Mouse (Mus musculus) embryonic facial prominence, embryonic 14.5 days (tissue): ENCODE results near the gene Abca6. TPM values are rescaled to one million over a fixed set of nuclear protein-coding genes. Genes with fewer than 3 reads are reported as not detected.

Source experiments
- ATAC-seq: fragments of 200-750 bp; cut with Nextera tagmentation; 2 replicates; pipeline ENCODE4 v1.8.0; 2017; ENCODE audit warnings: low read depth, moderate number of reproducible peaks, moderate TSS enrichment
- DNase-seq: peaks from one replicate; pipeline ENCODE4 v3.0.0-alpha.2; 2015; ENCODE audit warnings: low spot score
- H3K27ac ChIP-seq: fragments of 300-500 bp; sonication (generic); replicated peaks from 2 replicates; pipeline ENCODE4 v1.5.1; 2014; ENCODE audit warnings: low read depth, mild to moderate bottlenecking, low read length, moderate library complexity
- H3K27me3 ChIP-seq: fragments of 300-500 bp; sonication (generic); replicated peaks from 2 replicates; pipeline ENCODE4 v1.6.1; 2014; ENCODE audit warnings: low read length; ENCODE audit not compliant: control insufficient read depth, insufficient read depth
- H3K36me3 ChIP-seq: fragments of 300-500 bp; sonication (generic); 2 replicates; pipeline ENCODE4 v1.6.1; 2014; ENCODE audit warnings: low read length, mixed read lengths; ENCODE audit not compliant: control insufficient read depth, insufficient read depth
- H3K4me1 ChIP-seq: fragments of 300-500 bp; sonication (generic); 2 replicates; pipeline ENCODE4 v1.6.1; 2014; ENCODE audit warnings: antibody characterized with exemption, low read length; ENCODE audit not compliant: control insufficient read depth, insufficient read depth
- H3K4me2 ChIP-seq: fragments of 300-500 bp; sonication (generic); 2 replicates; pipeline ENCODE4 v1.6.1; 2014; ENCODE audit warnings: low read depth, mild to moderate bottlenecking, low read length, moderate library complexity, mixed read lengths
- H3K4me3 ChIP-seq: fragments of 300-500 bp; sonication (generic); 2 replicates; pipeline ENCODE4 v1.5.1; 2014; ENCODE audit warnings: low read depth, mild to moderate bottlenecking, low read length
- H3K9ac ChIP-seq: fragments of 300-500 bp; sonication (generic); 2 replicates; pipeline ENCODE4 v1.6.1; 2014; ENCODE audit warnings: low read depth, mild to moderate bottlenecking, low read length, moderate library complexity, mixed read lengths
- H3K9me3 ChIP-seq: fragments of 300-500 bp; sonication (generic); 2 replicates; pipeline ENCODE4 v1.6.1; 2016; ENCODE audit warnings: low read length; ENCODE audit not compliant: control insufficient read depth
- WGBS: fragments of 180-500 bp; shearing (Covaris S2); extraction: QIAGEN DNeasy Blood & Tissue Kit; methylation state at CpG from one replicate; pipeline ENCODE4 v1.1.7; 2014; 5-methylcytosine and 5-hydroxymethylcytosine counted together
- polyA plus RNA-seq: library from polyadenylated mRNA; unstranded; fragments of >200 nt; fragmentation: Nextera tagmentation; extraction: Ambion mirVana; gene quantifications from 2 replicates; pipeline ENCODE4 v1.2.1, GENCODE M21; 2014

Gene Abca6
- polyA plus RNA-seq = 1.3 and 1.6 TPM in 2 replicates

- DNase-seq (peak; percentile 62), ATAC-seq (no peak)
- H3K4me3 ChIP-seq = peak within 1 kb of the TSS; percentile 28
- H3K4me1 ChIP-seq = no peaks in the 10 kb centered on the region
- H3K27ac ChIP-seq = no peak within 1 kb of the TSS
- H3K4me2 ChIP-seq = peak within 1 kb of the TSS; percentile 51
- 12% methylated on average over 8 of the region's 8 CpGs for WGBS
- H3K9ac ChIP-seq = peak within 1 kb of the TSS; percentile 28; the same call in 1 of the 2 replicates
- no peaks in the 10 kb centered on the region for H3K9me3 ChIP-seq
- no peaks in the 10 kb centered on the region for H3K27me3 ChIP-seq
- no peaks in the 10 kb centered on the region for H3K36me3 ChIP-seq
Measured at GRCm38 (mm10) chr11:110251534-110251933, at the start of gene Abca6. Gene Abca6 (minus strand): TSS chr11:110251776.

GRCm38 (mm10) chr11:110297917-110298533 is 46.4 kb upstream of the Abca6 start:
- WGBS = 79% methylated on average over 13 of the region's 13 CpGs
- H3K4me1 ChIP-seq = no peaks in the 10 kb centered on the region
- no peaks in the 10 kb centered on the region for H3K36me3 ChIP-seq
- DNase-seq (no peak), ATAC-seq (no peak)
- no peak overlapping the region for H3K27ac ChIP-seq
- no peak overlapping the region for H3K4me2 ChIP-seq
- no peaks in the 10 kb centered on the region for H3K27me3 ChIP-seq
- no peaks in the 10 kb centered on the region for H3K9me3 ChIP-seq
- no peak overlapping the region for H3K9ac ChIP-seq
- no peak overlapping the region for H3K4me3 ChIP-seq

- H3K4me1 ChIP-seq = no peaks in the 10 kb centered on the region
- H3K27me3 ChIP-seq = no peaks in the 10 kb centered on the region
- peaks cover 17% of the 10 kb centered on the region for H3K36me3 ChIP-seq
- ATAC-seq = no peak
- H3K9ac ChIP-seq = no peak overlapping the region
- no peak for DNase-seq
- no peak overlapping the region for H3K27ac ChIP-seq
- H3K4me3 ChIP-seq = no peak overlapping the region
- WGBS = 79% methylated on average over 2 of the region's 2 CpGs
- H3K9me3 ChIP-seq = no peaks in the 10 kb centered on the region
- H3K4me2 ChIP-seq = no peak overlapping the region
Measured at GRCm38 (mm10) chr11:110290586-110290985, 39.0 kb upstream of the Abca6 start.

DNA sequence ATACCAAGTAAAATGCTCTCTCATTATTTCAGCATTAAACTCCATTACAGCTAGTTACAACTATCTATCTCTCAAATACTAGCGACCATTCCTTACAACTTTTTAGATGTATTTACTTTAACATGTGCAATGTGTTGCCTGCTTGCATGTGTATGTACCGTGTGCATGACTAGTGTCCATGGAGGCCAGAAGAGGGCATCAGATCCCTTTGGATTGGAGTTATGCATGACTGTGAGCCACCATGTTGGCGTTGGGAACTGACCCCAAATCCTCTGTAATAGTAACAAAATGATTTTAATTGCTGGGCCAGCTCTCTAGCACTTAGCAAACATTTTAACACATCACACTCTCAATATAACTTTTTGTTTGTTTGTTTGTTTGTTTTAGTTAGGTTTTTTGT is 36.8 kb upstream of the Abca6 start:
- Histone ChIP-seq H3K4me2 (no peak overlapping the region), H3K27me3 (no peaks in the 10 kb centered on the region), H3K9ac (no peak overlapping the region), H3K4me1 (no peaks in the 10 kb centered on the region), H3K4me3 (no peak overlapping the region), H3K9me3 (no peaks in the 10 kb centered on the region), H3K27ac (no peak overlapping the region), H3K36me3 (peaks cover 17% of the 10 kb centered on the region)
- ATAC-seq = no peak
- DNase-seq = no peak
- WGBS = 86% methylated on average over 3 of the region's 3 CpGs

- 61% methylated on average over 9 of the region's 9 CpGs for WGBS
- H3K36me3 ChIP-seq = peaks cover 17% of the 10 kb centered on the region
- no peak overlapping the region for H3K4me2 ChIP-seq
- no peak overlapping the region for H3K4me3 ChIP-seq
- H3K4me1 ChIP-seq = no peaks in the 10 kb centered on the region
- H3K9me3 ChIP-seq = no peaks in the 10 kb centered on the region
- H3K27ac ChIP-seq = no peak overlapping the region
- DNase-seq (no peak), ATAC-seq (no peak)
- H3K9ac ChIP-seq = no peak overlapping the region
- H3K27me3 ChIP-seq = no peaks in the 10 kb centered on the region
Measured at GRCm38 (mm10) chr11:110287694-110288093, 36.1 kb upstream of the Abca6 start.

- no peak overlapping the region for H3K9ac ChIP-seq
- no peak overlapping the region for H3K27ac ChIP-seq
- H3K4me1 ChIP-seq = no peaks in the 10 kb centered on the region
- H3K36me3 ChIP-seq = peaks cover 12% of the 10 kb centered on the region
- WGBS = 85% methylated on average over 3 of the region's 3 CpGs
- H3K4me3 ChIP-seq = no peak overlapping the region
- no peaks in the 10 kb centered on the region for H3K9me3 ChIP-seq
- no peak for DNase-seq
- H3K27me3 ChIP-seq = no peaks in the 10 kb centered on the region
- no peak for ATAC-seq
- no peak overlapping the region for H3K4me2 ChIP-seq
Measured at GRCm38 (mm10) chr11:110286331-110286730, 34.8 kb upstream of the Abca6 start.

GRCm38 (mm10) chr11:110284849-110285248 is 33.3 kb upstream of the Abca6 start:
- Histone ChIP-seq H3K36me3 (peaks cover 5% of the 10 kb centered on the region; the same call in 1 of the 2 replicates), H3K4me3 (no peak overlapping the region), H3K9me3 (no peaks in the 10 kb centered on the region), H3K4me2 (no peak overlapping the region), H3K27me3 (no peaks in the 10 kb centered on the region), H3K4me1 (no peaks in the 10 kb centered on the region), H3K27ac (no peak overlapping the region), H3K9ac (no peak overlapping the region)
- DNase-seq (no peak), ATAC-seq (no peak)
- WGBS = 71% methylated on average over 10 of the region's 10 CpGs

DNA sequence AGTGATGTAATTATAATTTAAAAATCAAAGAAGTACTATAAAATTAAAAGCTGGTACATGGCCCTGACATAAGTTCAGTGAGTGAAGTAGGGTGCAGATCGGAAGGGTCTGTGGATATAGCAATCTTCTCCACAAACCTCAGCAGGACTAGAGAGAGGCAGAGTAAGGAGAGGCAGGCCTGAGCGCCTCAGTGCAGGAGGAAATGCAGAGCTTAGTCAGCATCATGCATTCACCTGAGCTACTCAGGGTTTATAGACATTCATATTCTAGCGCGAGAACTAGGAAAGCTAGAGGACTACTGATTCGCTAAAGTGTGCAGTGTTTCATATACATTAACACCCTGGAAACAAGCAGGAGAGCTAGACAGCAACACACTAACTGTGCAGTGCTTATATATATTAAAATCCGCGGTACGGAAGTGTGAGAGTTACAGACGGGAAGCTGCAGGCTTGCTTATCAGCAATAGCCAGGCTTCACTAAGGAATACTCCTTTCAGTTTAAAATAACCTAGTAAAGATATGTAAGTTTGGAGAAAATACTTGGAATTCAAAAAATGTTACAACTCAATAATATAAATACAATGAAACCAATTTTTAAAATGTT is 32.7 kb upstream of the Abca6 start:
- ATAC-seq (no peak), DNase-seq (no peak)
- no peaks in the 10 kb centered on the region for H3K9me3 ChIP-seq
- H3K4me2 ChIP-seq = no peak overlapping the region
- H3K9ac ChIP-seq = no peak overlapping the region
- H3K27me3 ChIP-seq = no peaks in the 10 kb centered on the region
- H3K27ac ChIP-seq = no peak overlapping the region
- WGBS = 82% methylated on average over 9 of the region's 9 CpGs
- peaks cover 5% of the 10 kb centered on the region; the same call in 1 of the 2 replicates for H3K36me3 ChIP-seq
- no peak overlapping the region for H3K4me3 ChIP-seq
- no peaks in the 10 kb centered on the region for H3K4me1 ChIP-seq

DNA sequence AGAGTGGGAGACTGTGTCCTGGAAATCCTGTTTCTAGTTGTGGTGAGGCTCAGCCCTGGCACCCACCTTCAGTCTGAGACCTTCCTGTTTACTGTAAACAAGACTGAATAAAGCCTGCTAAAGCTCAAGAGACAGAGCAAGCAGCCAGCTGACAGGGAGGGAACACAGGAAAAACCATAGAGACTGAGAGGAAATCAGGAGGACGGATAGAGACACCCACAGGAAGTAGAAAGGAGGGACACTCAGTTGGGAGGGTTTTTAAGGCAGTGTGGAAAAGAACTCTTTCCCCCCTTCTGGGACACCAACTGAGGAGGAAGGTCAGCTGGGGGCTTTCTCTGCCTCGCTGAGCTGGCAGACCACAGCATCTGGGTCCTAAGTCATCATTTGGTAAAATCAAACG is 23.2 kb upstream of the Abca6 start:
- no peaks in the 10 kb centered on the region for H3K9me3 ChIP-seq
- ATAC-seq (no peak), DNase-seq (no peak)
- H3K36me3 ChIP-seq = peaks cover 7% of the 10 kb centered on the region; the same call in 1 of the 2 replicates
- no peak overlapping the region for H3K4me3 ChIP-seq
- H3K27me3 ChIP-seq = no peaks in the 10 kb centered on the region
- H3K4me2 ChIP-seq = no peak overlapping the region
- H3K27ac ChIP-seq = no peak overlapping the region
- no peaks in the 10 kb centered on the region for H3K4me1 ChIP-seq
- 63% methylated on average over 3 of the region's 3 CpGs for WGBS
- no peak overlapping the region for H3K9ac ChIP-seq
